Mouse (Mus musculus) stomach, postnatal 0 days (tissue): ENCODE measurements around the gene Bcat2. TPM values are rescaled to one million over a fixed set of nuclear protein-coding genes. Genes with fewer than 3 reads are reported as not detected.

Source experiments
- ATAC-seq: fragments of 200-750 bp; cut with Nextera tagmentation; 2 replicates; pipeline ENCODE4 v1.8.0; 2017; ENCODE audit not compliant: low FRiP score, low TSS enrichment
- DNase-seq: peaks from one replicate; pipeline ENCODE4 v3.0.0-alpha.2; 2016; ENCODE audit warnings: low spot score
- H3K27ac ChIP-seq: fragments of 300-500 bp; sonication (generic); replicated peaks from 2 replicates; pipeline ENCODE4 v1.5.1; 2014; ENCODE audit warnings: mild to moderate bottlenecking, control low read depth
- H3K27me3 ChIP-seq: fragments of 300-500 bp; sonication (generic); 2 replicates; pipeline ENCODE4 v1.6.1; 2014; ENCODE audit warnings: low read length; ENCODE audit not compliant: control insufficient read depth, insufficient read depth
- H3K36me3 ChIP-seq: fragments of 300-500 bp; sonication (generic); 2 replicates; pipeline ENCODE4 v1.6.1; 2014; ENCODE audit warnings: low read length, mixed read lengths; ENCODE audit not compliant: control insufficient read depth, insufficient read depth
- H3K4me1 ChIP-seq: fragments of 300-500 bp; sonication (generic); replicated peaks from 2 replicates; pipeline ENCODE4 v1.6.1; 2014; ENCODE audit warnings: antibody characterized with exemption; ENCODE audit not compliant: control insufficient read depth, insufficient read depth
- H3K4me2 ChIP-seq: fragments of 300-500 bp; sonication (generic); replicated peaks from 2 replicates; pipeline ENCODE4 v1.6.1; 2014; ENCODE audit warnings: low read depth, mild to moderate bottlenecking, control low read depth, moderate library complexity
- H3K4me3 ChIP-seq: fragments of 300-500 bp; sonication (generic); 2 replicates; pipeline ENCODE4 v1.5.1; 2014; ENCODE audit warnings: low read depth, low read length, control low read depth
- H3K9ac ChIP-seq: fragments of 300-500 bp; sonication (generic); 2 replicates; pipeline ENCODE4 v1.6.1; 2014; ENCODE audit warnings: mild to moderate bottlenecking, low read length, control low read depth, mixed read lengths
- H3K9me3 ChIP-seq: fragments of 300-500 bp; sonication (generic); 2 replicates; pipeline ENCODE4 v1.6.1; 2016; ENCODE audit warnings: low read length; ENCODE audit not compliant: control insufficient read depth
- CTCF ChIP-seq: IDR thresholded peaks from 2 replicates; pipeline ENCODE4 v1.5.1; 2016; ENCODE audit warnings: antibody characterized with exemption, low read depth, mild to moderate bottlenecking, moderate library complexity
- WGBS: fragments of 180-500 bp; shearing (Covaris S2); extraction: QIAGEN DNeasy Blood & Tissue Kit; methylation state at CpG from one replicate; pipeline ENCODE4 v1.1.7; 2014; 5-methylcytosine and 5-hydroxymethylcytosine counted together
- polyA plus RNA-seq: library from polyadenylated mRNA; unstranded; fragments of >200 nt; fragmentation: Nextera tagmentation; extraction: Ambion mirVana; gene quantifications from 2 replicates; pipeline ENCODE4 v1.2.1, GENCODE M21; 2015

The Bcat2 gene
- polyA plus RNA-seq, 1 experiment from 2014 or later: 101 TPM

DNA sequence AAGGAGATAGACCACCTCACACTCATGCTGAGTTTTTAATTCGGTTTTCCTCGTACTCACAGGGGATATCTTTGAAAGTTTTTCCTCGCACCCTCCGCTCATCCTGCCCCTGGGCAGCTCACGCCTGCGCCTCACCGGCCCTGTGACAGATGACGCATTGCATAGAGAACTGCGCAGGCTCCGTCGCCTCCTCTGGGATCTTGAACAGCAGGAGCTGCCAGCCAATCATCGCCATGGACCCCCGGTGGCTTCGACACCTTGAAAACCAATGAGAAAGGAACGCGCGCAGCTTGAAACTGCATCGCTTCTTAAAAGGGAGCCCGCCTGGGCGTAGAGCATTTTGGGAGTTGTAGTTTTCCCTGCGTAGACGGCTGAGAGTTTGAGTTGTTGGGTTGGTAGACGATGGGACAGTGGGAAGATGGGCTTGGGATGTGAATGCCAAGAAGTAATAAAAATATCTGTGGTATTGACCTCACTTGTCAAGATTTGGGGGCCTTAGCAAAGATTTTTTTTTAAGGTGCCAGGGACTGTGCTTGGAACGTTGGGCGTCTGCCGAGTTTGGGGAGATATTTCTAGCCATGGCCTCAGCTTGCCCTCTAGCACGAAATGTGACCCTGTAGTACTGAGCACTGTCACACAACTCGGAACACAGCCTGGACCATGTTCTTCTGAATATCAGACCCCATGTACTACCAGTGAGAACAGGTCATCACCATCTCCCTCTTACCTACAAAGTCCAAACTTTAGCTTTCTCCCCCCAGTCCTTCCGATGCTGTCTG is 68.9 kb downstream of the Bcat2 start:
- DNase-seq (peak; percentile 95), ATAC-seq (peak; percentile 87)
- peak overlapping the region; percentile 47 for H3K4me2 ChIP-seq
- 21% methylated on average over 29 of the region's 29 CpGs for WGBS
- TF ChIP-seq CTCF: no peak
- no peaks in the 10 kb centered on the region for H3K27me3 ChIP-seq
- no peak overlapping the region for H3K4me3 ChIP-seq
- H3K36me3 ChIP-seq: 0 out of 2 replicates have a peak, but pooled peaks cover 2% of the 10 kb centered on the region
- H3K4me1 ChIP-seq: peaks cover 21% of the 10 kb centered on the region
- H3K27ac ChIP-seq: no peak overlapping the region
- 0 out of 2 replicates have a peak overlapping the region, but pooled peaks have one; percentile 27 for H3K9ac ChIP-seq
- H3K9me3 ChIP-seq: no peaks in the 10 kb centered on the region

Other genes starting within 250 kb of the Bcat2 start
- 22.7 and 23.7 TPM in 2 replicates for gene Trpm4, start 236.4 kb upstream of the Bcat2 start, polyA plus RNA-seq
- 0.80 and 0.85 TPM in 2 replicates for gene Hrc, start 234.9 kb upstream of the Bcat2 start, polyA plus RNA-seq
- gene Ppfia3, start 203.1 kb upstream of the Bcat2 start, polyA plus RNA-seq: 6.0 and 7.1 TPM in 2 replicates
- 5.9 and 6.1 TPM in 2 replicates for gene Lin7b, start 199.6 kb upstream of the Bcat2 start, polyA plus RNA-seq
- gene Snrnp70, start 174.4 kb upstream of the Bcat2 start, polyA plus RNA-seq: 73.7 and 78.8 TPM in 2 replicates
- 0.15 and 0.17 TPM in 2 replicates for gene Kcna7, start 164.5 kb upstream of the Bcat2 start, polyA plus RNA-seq
- gene Ntf5, start 156.5 kb upstream of the Bcat2 start, polyA plus RNA-seq: 1.5 and 1.8 TPM in 2 replicates
- not detected in 2 replicates for gene Lhb, start 149.3 kb upstream of the Bcat2 start, polyA plus RNA-seq
- gene Gys1, start 135.3 kb upstream of the Bcat2 start, polyA plus RNA-seq: 10.1 and 10.6 TPM in 2 replicates
- gene Ruvbl2, start 132.1 kb upstream of the Bcat2 start, polyA plus RNA-seq: 46.2 and 46.7 TPM in 2 replicates
- 3,647 and 3,760 TPM in 2 replicates for gene Ftl1, start 110.3 kb upstream of the Bcat2 start, polyA plus RNA-seq
- 119 and 120 TPM in 2 replicates for gene Bax, start 103.3 kb upstream of the Bcat2 start, polyA plus RNA-seq
- 0.32 and 0.42 TPM in 2 replicates for gene Tulp2, start 88.3 kb upstream of the Bcat2 start, polyA plus RNA-seq
- gene Gm45808, start 83.3 kb upstream of the Bcat2 start, polyA plus RNA-seq: not detected in 2 replicates
- 1.1 and 1.3 TPM in 2 replicates for gene Dhdh, start 81.3 kb upstream of the Bcat2 start, polyA plus RNA-seq
- 196 and 199 TPM in 2 replicates for gene Nucb1, start 59.7 kb upstream of the Bcat2 start, polyA plus RNA-seq
- gene Ppp1r15a, start 43.9 kb upstream of the Bcat2 start, polyA plus RNA-seq: 21.6 and 26.6 TPM in 2 replicates
- 7.9 and 8.0 TPM in 2 replicates for gene Plekha4, start 43.8 kb upstream of the Bcat2 start, polyA plus RNA-seq
- gene Hsd17b14, start 15.3 kb upstream of the Bcat2 start, polyA plus RNA-seq: 16.6 and 16.9 TPM in 2 replicates
- 0.69 and 0.90 TPM in 2 replicates for gene Fgf21, start 45.3 kb downstream of the Bcat2 start, polyA plus RNA-seq
- gene Fut1, start 47.1 kb downstream of the Bcat2 start, polyA plus RNA-seq: 1.8 and 2.3 TPM in 2 replicates
- gene Izumo1, start 51.7 kb downstream of the Bcat2 start, polyA plus RNA-seq: 0.08 TPM in 2 replicates
- 5.4 and 6.3 TPM in 2 replicates for gene Rasip1, start 57.3 kb downstream of the Bcat2 start, polyA plus RNA-seq
- gene Mamstr, start 69.8 kb downstream of the Bcat2 start, polyA plus RNA-seq: 4.6 and 5.5 TPM in 2 replicates
- 35.1 and 36.1 TPM in 2 replicates for gene Fut2, start 96.2 kb downstream of the Bcat2 start, polyA plus RNA-seq
- gene Ntn5, start 113.9 kb downstream of the Bcat2 start, polyA plus RNA-seq: 0.41 and 0.45 TPM in 2 replicates
- gene Sec1, start 124.2 kb downstream of the Bcat2 start, polyA plus RNA-seq: 0.53 and 0.56 TPM in 2 replicates
- gene Car11, start 129.7 kb downstream of the Bcat2 start, polyA plus RNA-seq: 2.7 and 4.4 TPM in 2 replicates
- 8.8 and 12.6 TPM in 2 replicates for gene Dbp, start 134.9 kb downstream of the Bcat2 start, polyA plus RNA-seq
- gene Rpl18, start 145.3 kb downstream of the Bcat2 start, polyA plus RNA-seq: 893 and 919 TPM in 2 replicates
- gene Sphk2, start 147.8 kb downstream of the Bcat2 start, polyA plus RNA-seq: 23.6 and 24.5 TPM in 2 replicates
- gene Fam83e, start 151.1 kb downstream of the Bcat2 start, polyA plus RNA-seq: 21.6 and 24.8 TPM in 2 replicates
- gene Spaca4, start 155.7 kb downstream of the Bcat2 start, polyA plus RNA-seq: 0.39 and 0.56 TPM in 2 replicates
- 0.15 and 0.27 TPM in 2 replicates for gene Lmtk3, start 213.6 kb downstream of the Bcat2 start, polyA plus RNA-seq
- gene Sult2b1, start 214.5 kb downstream of the Bcat2 start, polyA plus RNA-seq: 83.2 and 87.1 TPM in 2 replicates
- gene Cyth2, start 244.4 kb downstream of the Bcat2 start, polyA plus RNA-seq: 59.7 and 62.4 TPM in 2 replicates